Mouse (Mus musculus): ENCODE data around the gene Rap1a.

GRCm38 (mm10) chr3:105846294-105847069 lies 45.3 kb upstream of the Rap1a start:
- TF ChIP-seq CTCF (IDR thresholded peaks at IDR 0.05; ENCODE audit: low read depth, low read length) (no peak), GATA1 (IDR thresholded peaks at IDR 0.05; ENCODE audit: borderline replicate concordance, low read length) (no peak), TAL1 (conservative IDR thresholded peaks at IDR 0.05; ENCODE audit: low read depth, low read length) (no peak), GATA2 (IDR thresholded peaks at IDR 0.05; ENCODE audit: borderline replicate concordance, low read depth, low read length) (no peak), POLR2AphosphoS5 (IDR thresholded peaks at IDR 0.05; ENCODE audit: insufficient replicate concordance, low read depth, low read length) (no peak)
